Mouse (Mus musculus) cerebellum, postnatal 14 days (tissue): ENCODE measurements around the gene Kcnq1.
A peak's percentile ranks its signal among the peaks of the same experiment; 100 is the strongest.

Experiments
- DNase-seq, 2 experiments: peaks; one replicate each; pipeline ENCODE4 v3.0.0; 2021; ENCODE audit warnings: mixed read lengths in 2 of 2

The Kcnq1 gene

DNA sequence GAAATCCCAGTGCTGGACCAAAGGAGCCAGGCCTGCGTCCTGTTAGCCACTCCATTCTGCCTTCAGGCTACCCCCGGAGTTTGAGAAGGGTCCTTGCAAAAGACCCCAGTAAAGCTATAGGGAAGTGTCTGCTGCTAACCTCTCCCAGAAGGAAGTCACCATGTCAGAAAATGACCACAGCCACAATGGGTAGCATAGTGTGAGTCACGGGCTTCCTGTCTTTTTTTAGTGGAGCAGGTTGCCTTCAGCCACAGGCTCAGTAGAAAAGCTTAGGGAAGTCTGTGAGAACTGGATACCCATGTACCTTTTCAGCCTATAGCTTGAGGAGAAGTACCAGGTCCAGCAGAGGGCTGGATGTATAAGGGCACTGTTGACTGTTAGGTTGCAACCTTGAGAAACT is 267.1 kb downstream of the Kcnq1 start:
- DNase-seq = no peak

DNA sequence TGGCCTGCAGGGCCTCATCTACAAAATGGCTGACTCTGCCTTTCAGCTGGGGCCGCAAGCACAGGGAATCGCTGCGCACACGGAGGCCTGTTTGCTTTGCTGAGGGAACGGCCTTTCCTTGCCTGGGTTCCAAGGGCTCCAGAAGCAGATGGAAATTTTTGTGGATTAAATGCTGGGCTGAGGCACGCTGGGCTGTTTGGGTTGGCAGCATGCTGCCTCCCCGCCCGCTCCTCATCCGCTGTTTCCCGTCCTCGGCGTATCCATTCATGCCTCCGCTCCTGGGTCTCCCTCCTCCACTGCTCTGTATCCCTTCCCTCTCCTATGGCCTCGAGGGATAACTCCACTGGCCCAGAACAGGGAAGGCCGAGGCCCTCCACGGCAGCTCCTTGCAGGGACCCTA is 269.8 kb downstream of the Kcnq1 start:
- peak in 1 of 2 experiments; percentile 8 for DNase-seq

DNA sequence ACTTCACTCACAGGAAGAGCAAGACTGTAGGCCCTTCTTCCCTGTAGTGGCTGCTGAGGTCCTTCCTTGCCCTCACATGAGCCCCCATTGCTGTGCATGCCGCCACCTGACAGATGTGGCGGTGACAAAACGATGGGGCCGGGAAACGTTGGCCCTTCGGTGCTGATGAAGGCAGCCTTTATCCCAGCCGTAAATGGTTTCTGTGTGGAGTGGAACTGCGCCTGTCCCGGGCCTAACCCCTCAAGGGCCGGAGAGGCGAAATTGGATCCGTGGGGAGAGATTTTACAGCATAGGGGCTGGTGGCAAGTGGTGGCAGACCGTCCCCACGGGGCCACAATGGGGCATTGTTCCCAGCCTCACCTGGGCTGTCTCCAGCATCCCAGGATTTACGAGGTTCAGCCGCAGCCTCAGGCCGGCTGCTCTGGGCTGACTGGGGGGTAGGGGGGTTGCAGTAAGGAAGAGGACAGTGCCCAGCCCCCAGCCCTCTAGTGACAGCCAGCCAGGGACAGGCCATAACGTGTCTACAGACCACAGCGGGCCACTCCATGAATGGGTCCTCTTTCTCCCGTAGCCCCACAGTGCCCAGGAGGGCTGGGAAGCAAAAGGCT is 274.4 kb downstream of the Kcnq1 start:
- no peak for DNase-seq

DNA sequence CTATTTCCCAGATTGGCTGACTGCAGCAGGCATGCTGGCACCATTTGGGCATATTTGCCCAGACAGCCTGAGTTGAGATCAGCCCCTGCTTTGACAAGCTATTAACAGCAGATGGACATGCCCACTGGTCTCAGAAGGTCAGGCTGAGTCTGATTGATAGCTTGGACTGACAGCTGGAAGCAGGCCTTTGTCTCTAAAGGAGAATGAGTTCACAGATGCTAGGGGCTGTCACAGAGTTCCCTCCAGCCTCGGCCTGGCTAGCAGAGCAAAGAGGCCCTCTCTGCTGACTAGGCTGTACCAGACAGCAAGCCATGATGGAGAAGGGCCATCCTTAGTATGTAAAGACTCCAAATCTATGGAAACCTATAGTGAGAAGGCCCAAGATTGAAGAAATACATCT is 280.5 kb downstream of the Kcnq1 start:
- no peak for DNase-seq

DNA sequence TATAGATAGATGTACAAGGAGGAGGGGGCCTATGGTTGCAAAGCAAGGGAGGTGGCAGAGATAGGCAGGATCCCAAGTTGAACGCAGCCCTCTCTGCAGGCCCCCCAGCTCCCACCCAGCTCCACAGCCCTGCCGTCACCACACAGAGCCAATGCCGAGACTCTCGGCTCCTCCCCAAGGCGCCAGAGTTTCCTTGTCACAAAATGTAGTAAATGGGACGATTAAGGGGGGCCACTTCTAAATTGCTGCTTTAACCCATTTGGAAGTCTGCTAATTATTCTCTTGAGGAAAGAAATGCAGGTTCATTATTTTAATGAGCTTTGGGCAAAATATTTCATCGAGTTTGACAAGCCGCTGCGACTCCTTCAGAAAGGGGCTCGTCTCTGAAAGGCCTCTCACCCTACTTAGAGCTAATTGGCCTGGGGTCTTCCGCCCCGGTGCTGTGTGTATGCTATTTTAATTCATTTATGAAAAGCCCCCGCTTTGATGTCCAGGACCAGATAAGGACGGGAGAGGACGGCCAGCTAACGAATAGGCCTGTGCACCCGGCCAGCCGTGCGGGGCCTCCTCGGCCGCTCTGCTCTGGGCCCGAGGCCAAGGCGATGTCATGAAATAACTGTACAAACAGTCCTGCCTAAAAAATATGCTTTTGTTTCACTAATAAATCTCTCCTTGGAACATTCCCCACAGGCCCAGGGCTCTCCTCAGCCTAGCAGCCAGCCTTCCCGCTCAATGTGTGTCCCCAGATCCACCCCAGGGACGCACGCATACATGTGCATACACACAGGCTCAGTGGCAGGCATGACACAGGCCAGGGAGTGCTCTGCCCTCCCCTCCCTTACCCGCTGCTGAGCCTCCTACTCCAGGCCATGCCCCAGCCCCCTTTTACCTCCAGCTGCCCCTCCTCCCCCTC is 282.9 kb downstream of the Kcnq1 start:
- peak; percentile 62 to 65 for DNase-seq

DNA sequence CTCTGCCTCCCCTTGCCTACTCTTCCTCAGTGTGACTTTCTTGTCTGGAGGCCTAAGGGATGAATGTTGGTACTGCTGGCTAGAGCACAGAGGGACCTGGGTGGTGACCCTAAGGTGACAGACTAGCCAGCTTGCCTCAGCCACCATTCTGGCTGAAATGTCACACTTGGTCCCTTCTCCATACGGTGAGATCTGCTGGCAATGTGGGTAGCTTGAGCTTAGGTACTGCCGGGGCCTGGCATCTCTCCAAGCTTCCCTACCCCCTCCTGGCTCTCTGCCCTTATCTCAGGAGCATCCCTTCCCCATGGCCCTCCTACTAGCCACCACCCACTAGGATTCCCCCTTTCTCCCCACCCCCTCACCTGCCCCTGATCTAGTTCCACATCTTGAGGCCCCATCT is 283.7 kb downstream of the Kcnq1 start:
- peak; percentile 88 to 92 for DNase-seq

DNA sequence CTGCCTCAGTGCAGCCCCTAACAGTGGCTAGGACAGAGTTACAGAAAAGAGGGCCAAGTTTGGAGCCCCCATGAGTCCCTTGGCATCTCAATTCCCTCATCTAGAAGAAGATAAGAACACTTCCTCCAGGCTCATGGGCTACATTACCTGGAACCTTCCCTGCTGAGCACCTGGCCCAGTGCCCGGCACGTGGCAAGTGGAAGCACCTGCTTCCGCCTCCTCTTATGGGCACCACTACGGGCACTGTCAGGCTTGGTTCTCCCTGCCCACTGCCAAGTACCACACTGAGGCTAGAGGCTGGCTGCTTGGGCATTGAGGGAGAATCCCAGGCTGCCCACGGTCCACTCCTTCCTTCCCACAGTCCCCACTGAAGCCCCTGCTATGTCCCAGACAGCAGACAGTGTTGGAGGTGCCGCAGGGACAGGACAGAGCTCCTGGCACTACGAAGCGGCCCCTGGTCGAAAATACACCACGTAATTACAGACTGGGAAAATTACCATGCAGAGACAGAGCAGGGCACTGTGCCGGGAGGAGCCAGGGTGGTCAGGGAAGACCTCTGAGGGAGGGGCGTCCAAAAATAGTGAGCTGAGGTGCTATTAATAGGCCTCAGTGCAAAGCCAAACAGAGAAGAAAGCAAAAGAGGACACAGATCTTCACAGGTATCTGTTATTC is 284.3 kb downstream of the Kcnq1 start:
- peak; percentile 97 to 99 for DNase-seq

DNA sequence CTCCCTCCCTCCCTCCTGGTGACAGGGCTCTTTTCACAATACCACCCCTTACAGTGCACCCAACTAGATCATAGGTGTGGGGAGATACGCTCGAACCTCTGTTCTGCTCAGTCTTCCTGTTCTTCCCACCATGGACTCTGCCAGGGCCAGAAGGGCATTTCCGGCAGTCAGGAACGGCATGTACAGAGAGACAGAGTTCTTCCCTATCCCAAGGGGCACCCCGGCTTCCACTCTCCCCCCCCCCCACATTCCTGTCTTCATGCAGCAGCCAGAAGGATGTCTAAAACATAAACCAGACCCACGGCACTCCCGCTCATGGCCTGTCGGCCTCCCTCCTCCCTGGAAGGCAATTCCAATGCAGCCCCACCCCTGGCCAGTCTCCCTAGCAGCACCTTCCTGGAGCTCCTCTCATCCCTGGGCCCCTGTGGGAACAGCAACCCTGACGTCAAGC is 289.0 kb downstream of the Kcnq1 start:
- no peak for DNase-seq

DNA sequence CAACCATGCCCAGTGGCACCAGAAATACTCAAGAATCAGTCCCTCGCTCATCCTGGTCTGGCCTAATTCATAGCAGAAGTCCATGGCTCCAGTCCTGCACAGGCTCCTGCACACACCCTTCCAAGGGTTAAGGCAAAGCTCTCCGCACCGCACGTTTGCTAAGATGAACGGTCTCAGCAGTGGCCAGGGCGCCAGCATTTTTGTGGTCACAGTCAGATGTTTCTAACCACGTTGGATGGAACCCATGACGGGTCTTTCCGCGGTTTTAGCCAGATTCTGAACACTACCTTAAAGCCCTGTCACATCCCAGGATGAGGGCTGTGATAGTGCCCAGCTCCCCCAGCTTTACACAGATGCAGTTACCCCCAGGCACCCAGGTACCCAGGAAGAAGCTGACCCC is 293.6 kb downstream of the Kcnq1 start:
- DNase-seq = no peak

DNA sequence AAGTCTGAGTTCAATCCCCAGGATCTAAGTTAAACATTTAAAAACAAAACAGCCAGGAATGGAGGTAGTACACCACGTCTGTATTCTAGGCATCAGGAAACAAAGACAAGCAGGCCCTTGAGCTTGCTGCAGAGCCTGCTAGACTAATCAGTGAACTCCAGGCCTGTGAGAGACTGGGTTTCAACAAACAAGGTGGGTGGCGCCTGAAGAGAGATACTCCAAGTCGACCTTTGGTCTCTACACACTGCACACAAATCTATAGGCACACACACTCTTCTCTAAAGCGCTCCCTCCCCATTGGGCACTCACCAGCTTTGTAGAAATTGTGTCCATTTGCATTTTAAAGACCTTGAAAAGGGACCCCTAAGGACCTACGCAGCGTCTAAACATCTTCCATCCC is 294.4 kb downstream of the Kcnq1 start:
- no peak for DNase-seq

DNA sequence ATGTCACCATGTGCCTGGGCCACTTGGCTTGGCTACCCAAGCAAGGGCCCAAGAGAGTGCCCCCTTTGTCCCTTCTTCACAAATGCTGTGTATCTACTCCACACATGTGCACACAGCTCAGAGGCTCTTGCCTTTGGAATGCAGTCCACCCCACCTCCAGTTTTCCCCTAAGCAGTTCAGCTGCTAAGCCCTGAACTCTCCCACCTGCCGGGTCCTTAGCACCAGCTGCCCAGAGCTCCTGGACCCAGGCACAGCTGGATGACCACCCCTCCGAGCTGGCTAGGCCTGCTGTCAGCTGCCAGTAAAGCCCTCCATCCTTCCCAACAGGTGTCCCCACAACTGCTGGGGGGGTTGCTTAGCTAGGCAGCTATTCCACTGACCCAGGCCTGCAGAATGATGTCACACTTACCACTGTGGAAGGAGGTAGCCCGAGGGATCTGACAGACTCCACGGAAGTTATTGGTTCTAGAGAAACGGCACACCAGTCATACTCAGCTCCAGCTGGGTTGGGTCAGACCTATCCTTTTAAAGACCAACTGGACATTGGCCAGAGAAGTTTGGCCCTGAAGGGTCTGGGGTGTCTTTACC is 295.4 kb downstream of the Kcnq1 start:
- no peak for DNase-seq

DNA sequence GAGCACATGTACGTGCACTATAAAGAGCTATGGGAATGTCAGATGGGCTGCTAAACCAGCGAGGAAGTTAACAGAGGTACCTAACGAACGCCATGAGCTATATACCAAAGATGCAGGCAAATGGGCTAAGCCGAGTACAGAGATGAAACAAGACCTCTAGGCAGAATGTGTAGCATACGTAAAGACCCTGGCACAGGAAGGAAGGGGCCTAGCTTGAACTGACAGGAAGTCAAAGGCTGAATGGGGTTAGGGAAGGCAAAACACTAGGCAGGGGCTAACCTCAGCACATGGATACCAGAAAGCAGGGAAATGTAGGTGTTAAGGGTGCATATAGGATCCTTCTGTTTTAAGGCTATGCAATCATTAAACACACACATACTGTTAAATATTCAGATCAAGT is 298.1 kb downstream of the Kcnq1 start:
- DNase-seq = no peak

DNA sequence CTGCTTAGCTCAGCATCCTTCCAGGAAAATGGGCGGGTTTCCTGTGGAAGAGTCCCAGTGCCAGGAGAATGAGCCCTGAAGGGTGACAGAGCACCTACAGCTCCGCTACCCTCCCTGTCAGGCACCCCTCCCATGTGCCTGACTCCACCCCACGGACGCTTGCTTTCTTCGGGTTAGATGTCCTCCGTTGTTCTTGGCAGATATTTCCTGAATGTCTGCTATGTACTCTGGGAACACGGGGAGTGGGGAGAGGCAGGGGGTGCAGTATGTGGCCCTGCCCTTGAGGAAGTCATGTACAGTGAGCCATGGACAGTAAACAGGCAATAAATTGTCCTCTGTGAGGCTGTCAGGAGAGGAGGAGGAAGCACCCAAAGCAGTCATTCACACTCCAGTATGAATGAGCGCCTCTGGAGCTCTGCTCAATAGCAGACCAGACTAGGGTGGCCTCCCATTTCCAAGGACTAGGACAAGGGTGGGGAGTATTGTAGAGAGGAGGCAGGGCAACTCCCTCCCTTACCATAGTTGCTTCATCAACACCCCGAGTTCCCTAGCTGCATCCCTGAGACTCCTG is 301.9 kb downstream of the Kcnq1 start:
- no peak for DNase-seq

DNA sequence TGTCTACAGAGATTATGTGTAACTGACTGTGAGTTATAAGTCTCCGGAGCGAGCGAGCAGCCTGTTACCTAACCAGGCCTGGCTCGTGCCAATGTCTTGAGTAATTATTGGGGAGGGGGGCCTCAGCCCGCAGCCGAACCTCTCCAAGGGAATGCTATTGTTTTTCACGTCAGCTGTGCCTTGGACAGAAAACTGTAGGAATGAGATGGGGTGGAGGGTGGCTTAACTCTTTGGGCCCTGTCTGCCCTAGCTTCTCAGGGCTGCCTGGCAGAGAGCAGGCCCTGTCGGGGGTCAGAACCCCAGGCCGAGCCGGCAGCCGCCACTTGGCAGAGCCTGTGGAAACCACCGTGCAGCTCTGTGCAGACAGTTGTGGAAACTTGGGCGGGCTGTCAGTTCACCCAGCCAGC is 302.5 kb downstream of the Kcnq1 start:
- no peak for DNase-seq

DNA sequence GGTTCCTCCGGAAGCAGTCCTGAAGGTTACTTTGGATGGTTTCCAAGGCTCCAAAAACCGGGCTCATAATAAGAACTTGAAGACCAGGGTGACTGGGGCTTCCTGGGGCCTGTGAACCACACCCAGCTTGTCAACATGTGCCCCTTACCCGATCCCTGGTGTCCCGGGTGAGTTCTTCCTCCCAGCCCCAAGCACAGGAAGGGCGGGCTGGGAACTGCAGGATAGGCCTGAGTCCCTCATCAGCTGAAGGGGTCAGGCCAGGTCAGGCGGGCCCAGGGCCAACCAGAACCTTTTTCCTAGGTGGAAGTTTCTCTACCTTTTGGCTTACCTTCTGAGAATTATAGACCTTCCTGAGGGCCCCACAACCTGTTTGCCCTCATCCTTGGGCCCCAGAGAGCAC is 306.4 kb downstream of the Kcnq1 start:
- no peak for DNase-seq

DNA sequence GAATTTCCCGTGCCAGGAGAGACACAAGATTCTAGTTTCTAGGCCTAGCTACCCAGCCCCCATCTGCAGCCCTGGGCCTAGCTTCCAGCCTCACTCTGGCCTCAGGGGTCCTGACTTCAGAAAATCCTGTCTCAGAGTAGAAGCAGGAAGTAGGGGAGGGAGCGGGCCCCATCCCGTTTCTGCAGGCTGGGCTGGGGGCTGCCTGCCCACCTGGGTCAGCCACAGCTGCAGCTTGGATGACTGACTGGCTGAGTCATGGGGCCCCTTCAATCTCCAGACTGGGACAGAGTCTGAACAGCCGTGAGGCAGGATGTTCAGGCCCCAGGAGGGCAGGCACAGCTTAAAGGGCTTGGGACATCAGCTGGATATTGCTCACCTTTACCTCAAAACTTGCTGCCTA is 308.9 kb downstream of the Kcnq1 start:
- no peak for DNase-seq

DNA sequence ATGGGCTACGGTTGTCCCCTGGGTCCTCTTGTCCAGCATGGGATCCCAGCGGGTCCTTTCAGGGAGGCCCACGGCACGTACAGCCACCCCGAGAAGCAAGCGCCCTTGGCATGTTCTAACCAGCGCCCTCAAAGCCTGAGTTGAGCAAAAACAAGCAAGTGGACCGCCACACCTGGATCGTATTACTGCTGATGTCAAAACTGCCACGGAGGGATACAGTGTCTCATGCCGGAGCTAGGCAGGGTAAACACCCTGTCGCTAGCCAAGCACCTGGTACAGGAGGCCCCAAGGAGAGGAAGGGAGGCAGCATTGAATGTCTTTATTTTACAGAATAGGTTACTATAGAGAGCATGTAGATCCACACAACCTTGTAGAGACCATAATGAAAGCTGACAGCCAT is 310.2 kb downstream of the Kcnq1 start:
- DNase-seq = no peak

DNA sequence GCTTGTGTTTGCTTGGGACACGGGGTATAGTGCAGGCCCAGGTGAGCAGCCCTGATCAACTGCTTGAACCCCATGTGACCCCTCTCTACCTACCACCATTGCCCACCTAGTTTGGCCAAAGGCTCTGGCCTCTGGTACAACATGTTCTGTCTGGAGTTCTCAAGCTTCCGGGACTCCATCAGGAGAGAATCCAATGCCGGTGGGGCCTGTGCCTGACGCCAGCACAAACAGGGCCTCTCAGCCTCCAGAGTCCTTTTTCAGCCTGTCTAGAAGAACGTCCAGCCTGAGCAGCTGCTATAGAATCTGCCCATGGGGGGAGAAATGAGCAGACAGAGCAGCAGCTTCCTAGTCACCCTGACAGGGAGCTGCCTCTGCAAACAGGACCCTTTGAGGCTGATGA is 311.7 kb downstream of the Kcnq1 start:
- no peak for DNase-seq

DNA sequence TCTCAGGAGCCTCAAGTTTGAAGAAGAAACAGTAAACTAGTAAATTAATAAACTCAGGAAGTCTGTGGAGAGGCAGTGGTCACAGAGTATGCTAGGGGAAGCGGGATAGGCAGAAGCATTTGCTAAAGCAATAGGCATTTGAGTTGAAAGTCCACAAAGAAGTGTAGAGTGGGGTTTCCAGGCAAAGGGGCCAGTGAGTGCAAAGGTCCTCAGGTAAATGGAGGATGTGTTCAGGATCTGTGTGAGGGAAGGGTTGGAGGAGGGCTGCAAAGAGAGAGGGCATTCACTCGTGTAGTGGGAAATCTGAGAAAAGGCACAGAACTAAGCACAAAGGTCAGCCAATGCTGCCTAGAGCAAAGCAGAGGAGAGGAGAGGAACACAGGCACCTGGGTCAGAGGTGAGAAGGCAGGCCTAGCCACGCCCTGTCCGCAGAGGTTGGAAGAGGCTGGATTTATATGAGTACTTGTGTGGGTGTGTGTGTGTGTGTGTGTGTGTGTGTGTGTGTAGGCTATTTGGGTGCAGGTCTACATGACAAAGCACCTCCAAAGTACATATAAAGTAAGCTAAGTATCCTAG is 313.5 kb downstream of the Kcnq1 start:
- no peak for DNase-seq

DNA sequence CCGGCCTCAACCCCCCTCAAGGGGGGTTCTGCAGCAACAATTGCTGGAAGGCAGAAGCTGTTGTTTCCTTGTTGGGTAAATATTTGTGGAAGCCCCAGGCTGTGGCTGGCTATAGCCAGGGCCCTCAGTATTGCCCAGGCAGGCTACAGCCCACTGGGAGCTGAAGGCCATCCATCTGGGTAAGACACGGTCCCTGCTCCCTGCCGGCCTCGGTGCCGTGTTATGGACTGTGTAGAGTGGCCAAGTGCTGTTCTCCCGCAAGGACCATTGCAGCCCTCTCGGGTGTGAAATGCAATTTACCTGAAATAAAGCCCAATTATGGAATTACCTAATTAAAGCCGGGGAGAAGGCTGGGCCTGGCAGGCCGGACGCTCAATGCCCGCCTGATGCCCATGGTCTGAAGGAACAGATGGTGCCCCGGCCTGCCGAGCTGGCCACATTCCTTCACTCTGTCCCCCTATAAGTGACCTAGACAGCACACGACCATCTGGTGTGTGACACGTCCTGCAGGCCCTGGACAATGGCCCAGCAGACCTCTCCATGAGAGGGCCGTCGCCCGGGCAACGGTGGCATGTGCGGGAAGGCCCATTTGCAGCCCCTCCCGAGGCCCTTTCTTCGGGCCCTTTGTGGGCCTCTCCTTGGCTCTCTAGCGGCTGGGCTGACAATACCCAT is 322.1 kb downstream of the Kcnq1 start:
- peak; percentile 95 to 97 for DNase-seq

DNA sequence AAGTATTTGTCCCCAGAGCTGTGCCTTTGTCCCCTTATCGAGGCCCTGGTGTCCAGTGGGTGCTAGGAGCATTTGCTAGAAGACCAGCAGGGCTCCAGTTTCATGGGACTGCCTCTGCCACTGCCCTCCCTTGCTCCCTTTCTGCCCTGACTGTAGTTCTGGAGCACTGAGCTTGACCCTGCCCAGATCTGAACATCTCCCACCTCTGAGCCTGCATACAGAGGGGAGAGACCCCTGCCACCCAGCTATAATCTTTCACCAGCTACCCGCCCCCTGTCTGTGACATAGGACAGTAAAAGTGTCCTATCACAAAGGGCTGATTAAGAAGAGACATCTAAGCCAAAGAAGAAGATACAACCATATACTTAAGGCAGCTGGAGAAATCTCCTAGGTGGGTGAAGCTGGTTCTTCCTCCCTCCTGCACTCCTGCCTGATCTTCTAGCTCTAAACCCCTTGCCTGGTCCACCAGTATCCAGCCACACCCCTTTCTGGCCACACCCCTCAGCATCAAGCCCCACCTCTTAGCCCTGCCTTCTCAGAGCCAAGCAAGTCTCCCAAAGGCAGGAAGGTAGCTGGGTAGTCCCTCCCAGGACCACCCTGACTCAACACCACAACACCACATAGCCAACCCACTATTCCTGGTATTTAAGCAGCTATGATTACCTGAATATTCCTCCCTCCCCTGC is 322.8 kb downstream of the Kcnq1 start:
- DNase-seq = peak in 1 of 2 experiments; percentile 41
